Mouse (Mus musculus): ENCODE data around the gene RPS10-NUDT3.

The RPS10-NUDT3 gene

DNA sequence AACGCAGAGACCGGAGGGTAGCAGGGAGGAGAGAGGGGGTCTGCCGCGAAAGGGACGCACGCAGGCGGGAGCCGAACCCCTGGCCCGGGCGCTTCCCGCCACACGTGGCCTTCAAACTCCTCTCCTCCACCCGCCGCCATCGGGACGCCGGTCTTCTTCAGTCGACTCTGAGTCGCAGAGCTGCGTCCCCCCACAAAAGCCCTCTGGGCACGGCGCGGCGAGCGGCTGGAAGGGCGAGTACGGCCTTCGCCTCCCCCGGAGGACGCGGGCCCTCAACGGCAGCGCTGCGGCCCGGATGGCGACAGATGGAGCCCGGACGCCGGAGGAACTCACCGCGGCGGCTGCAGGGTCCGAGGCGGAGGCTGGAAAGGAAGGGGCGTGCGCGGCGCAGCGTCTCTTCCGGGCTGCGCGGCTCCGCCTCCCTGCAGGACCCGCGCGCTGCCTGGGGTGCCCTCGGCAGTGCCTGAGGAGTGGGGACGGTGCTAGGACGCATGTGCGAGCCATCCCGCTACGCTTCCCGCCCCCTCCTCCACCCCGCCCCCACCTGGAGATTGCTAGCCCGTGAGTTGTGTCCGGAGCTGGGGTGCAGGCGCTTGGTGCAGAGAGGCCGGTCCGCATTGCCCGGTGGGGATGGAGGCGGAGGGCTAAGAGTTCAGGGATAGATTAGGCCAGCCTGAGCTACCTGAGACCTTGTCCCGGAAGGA is at the start of gene RPS10-NUDT3:
TSS of gene RPS10-NUDT3 (minus strand) at position 352 of the 704 bp plus-strand sequence.
- DNase-seq, result peak; percentile 92 to 95

DNA sequence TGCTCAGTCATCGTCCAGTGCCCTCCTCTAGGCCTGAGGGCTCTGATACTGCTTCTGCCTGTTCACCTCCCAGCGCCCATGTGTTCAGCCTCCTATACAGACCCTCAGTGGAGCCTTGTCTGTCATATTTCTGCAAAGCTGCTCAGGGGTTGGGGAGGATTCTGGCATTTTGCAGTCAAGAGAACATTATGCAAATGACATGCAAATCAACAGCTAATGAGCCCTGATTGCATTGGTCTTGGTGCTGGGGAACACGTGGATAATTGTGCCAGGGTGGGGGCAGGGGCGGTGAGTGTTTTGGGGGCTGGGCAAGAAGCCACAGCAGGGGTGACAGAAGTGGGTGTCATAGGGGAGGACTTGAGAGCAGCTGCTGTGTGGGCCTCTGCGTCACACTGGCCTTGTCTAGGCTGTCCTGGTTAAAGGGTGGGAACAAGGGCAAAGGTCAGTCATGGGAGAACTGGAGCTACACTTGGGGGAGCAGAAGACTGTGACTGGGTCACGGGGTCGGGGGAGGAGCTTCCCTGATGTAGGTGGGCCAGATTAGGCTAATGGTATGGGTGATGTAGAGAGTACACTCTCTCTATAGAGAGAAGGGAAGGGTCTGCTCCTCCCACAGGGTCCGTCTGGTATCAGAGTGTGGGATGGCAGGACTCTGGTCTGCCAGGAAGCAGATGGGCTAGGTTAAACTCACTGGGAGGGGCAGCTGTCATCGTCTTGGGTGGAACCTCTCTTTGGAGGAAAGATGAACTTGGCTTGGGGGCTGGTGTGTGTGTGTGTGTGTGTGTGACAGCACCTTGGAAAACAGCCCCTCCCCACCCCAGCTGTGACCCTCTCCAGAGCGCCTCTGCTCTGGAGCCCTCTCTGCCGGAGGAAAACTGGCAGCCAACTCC is 44.1 kb upstream of the RPS10-NUDT3 start:
- DNase-seq, result no peak

DNA sequence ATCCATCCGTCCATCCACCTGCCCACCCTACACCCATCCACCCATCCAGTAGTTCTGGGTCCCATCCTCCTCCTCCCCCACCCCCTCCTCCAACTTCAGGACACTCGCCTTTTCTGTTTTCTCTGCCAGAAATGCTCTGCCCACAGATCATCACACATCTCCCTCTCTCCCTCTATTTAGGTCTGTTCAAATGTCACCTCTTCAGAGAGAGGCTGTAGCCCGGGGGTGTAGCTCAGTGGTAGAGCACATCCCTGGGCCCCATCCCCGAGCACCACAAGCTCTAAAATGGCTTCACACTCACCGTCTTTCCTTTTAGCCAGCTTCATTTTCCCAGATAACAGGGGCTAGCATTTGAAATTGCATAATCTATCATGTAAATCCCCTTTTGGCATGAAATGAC is 42.7 kb upstream of the RPS10-NUDT3 start:
- no peak for DNase-seq

DNA sequence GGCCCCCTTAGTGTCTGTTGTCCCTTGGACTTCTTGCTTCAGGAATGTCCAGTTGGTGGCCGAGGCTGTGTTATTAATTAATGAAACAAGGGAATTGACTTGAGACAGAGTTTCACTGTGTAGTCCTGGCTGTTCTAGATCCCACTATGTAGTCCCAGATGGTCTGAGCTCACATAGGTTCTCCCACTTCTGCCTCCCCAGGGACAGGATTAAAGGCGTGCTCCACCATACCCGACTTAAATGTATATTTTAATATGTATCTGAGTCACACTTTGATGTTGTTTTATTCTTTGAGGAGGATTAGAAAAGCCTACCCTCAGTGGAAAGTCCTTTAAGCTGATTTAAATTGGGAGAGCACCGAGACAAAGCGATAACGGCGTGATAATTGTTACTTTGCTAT is 41.2 kb upstream of the RPS10-NUDT3 start:
- no peak for DNase-seq

GRCm38 (mm10) chr17:27675453-27675852 is 40.4 kb upstream of the RPS10-NUDT3 start:
- DNase-seq, result no peak

GRCm38 (mm10) chr17:27673945-27674344 is 38.9 kb upstream of the RPS10-NUDT3 start:
- DNase-seq, result no peak

GRCm38 (mm10) chr17:27671720-27672119 is 36.7 kb upstream of the RPS10-NUDT3 start:
- DNase-seq, result no peak

GRCm38 (mm10) chr17:27658767-27659166 is 23.7 kb upstream of the RPS10-NUDT3 start:
- no peak for DNase-seq

- DNase-seq, result no peak
These were observed 22.1 kb upstream of the RPS10-NUDT3 start for GRCm38 (mm10) chr17:27657123-27657522.

GRCm38 (mm10) chr17:27656414-27656813 is 21.4 kb upstream of the RPS10-NUDT3 start:
- DNase-seq, result no peak

DNA sequence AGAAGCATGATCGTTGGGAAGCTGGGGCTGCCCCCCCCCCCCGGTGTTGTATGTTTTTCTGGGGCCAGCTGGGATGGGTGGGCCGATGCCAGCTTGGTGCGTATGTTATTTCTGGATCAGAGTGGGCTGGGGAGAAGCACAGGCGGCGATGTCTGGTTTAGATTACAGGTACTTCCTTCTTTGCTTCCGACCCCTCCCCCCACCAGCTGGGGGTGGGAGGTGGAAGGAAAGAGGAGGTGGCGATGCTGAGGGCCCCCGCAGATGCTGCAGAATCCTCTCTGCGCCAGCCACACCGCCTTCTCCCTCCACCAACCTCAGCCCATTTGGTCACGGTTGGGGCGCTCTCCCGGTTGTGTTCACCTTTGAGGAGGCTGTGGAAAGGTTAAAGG is 21.0 kb upstream of the RPS10-NUDT3 start:
- DNase-seq, result no peak

DNA sequence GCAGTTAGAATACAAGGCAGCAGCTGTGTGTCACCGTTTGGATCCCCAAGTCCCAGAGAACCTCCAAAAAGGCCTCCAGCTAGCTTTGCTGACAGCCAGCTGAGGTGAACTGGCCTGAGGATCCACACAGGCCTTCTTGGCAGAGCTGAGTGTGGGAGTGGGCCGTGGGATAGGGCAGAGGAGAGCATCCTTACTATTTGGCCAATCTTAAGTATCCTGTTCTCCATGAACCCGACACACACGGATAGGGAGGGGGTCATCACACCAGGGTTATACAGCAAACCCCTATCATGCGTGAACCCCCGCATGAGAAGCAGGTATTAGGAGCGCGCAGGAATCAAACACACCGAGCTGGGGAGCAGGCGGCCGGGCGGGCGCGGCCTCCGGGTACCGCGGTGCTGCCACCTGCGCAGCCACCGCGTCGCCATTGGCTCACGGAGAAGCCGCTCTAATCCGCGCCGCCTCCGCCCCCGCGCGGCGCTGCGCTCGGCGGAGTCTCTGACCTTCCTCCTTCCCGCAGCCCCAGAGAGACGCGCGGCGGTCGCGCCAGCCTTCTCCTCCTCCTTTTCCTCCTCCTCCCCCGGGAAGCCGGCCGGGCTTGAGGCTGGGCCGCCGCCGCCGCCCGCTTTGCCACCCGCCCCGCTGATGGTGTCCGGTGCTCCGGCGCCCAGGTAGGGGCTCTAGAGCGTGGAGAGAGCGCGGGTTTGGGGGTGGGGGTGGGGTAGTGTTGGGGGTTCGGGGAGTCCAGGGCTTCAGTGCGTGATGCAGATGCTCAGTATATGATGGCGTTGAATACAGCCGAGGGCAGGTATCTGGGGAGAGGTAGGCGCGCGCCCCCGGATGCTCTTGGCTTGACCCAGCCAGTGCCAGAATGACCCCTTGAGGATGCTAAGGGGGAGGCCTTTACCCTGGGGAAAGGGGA is 20.3 kb upstream of the RPS10-NUDT3 start, which contains the start of gene Pacsin1:
TSS of gene Pacsin1 (plus strand) at position 421 of the 922 bp plus-strand sequence.
- peak in 1 of 2 experiments; percentile 27 for DNase-seq

DNA sequence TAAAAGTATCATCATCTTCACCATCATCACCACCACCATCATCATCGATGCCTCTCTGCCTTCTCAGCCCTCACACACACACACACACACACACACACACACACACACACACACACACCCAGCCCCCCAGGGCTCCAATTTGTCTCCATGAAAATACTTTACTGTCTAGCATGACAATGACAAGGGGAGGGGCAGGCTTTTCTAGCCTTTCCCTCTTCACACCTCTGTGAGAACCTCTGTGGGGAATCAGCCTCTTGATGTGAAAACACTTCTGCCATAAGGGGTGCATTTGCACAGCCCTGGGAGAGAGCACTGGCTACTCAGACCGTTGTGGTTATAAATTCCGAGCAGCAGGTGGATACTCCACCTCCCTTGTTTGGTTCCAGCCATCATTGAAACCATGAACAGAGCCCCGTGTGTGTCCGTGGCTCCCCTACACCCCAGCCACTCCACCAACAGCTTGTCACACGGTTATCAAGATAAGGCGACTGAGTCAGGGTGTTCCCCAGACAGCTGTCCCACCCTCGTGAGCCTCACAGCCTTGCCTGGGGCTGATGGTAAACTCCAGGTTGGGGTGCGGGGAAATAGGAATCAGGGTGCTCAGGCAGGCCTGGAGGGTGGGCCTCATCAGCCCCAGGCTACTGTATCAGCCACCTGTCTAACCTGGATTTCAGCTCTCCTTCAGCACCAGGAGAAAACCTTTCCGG is 18.4 kb upstream of the RPS10-NUDT3 start:
- DNase-seq, result no peak

GRCm38 (mm10) chr17:27652046-27652790 is 17.2 kb upstream of the RPS10-NUDT3 start:
- DNase-seq, result no peak

- no peak for DNase-seq
These were observed 15.6 kb upstream of the RPS10-NUDT3 start for GRCm38 (mm10) chr17:27650586-27650985.

DNA sequence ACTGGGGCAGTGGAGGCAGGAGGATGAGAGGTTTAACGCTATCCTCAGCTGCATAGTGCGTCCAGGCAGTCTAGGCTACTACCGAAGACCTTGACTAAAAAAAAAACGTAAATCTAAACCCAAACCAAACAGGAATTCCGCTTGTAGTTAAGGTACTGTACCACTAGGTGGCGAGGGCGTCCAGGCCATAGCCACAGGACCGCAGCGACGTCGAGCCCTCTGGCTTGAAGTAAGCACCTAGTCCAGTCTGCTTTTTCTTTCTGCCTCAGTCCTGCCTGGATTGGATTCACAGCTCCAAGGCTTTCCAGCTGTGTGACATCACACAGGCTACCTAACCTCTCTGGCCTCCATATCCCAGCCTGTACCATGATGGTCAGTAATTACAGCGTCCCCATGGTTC is 15.1 kb upstream of the RPS10-NUDT3 start:
- peak in 1 of 2 experiments; percentile 67 for DNase-seq

DNA sequence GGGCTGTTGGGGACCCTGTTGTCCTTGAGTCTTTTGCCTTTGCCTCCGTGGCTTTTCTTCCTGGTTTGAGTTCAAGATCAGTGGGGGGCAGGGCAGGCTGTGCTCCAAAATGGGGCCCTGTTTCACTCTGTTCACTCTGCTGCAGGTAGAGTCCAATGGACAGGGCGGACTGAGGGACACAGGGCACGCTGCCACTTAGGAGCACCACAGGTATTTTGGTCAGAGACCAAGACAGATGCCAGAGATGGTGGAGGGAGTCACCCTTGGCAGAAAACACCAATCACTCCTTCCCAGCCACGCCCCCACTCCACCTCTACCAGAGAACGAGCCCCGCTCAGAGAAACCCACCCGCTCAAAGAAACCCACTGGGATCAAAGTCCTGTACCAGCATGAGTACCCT is 10.8 kb upstream of the RPS10-NUDT3 start:
- DNase-seq, result no peak

- no peak for DNase-seq
These were observed 9.6 kb upstream of the RPS10-NUDT3 start for GRCm38 (mm10) chr17:27644572-27644971.

- DNase-seq, result no peak
These were observed 8.7 kb upstream of the RPS10-NUDT3 start for GRCm38 (mm10) chr17:27643756-27644155.

- DNase-seq, result no peak
These were observed 8.1 kb upstream of the RPS10-NUDT3 start for GRCm38 (mm10) chr17:27643101-27643500.

- peak; percentile 55 to 76 for DNase-seq
These were observed 7.6 kb upstream of the RPS10-NUDT3 start for GRCm38 (mm10) chr17:27642491-27643062.

Measured in lung, postnatal 4 days (tissue).